Mouse (Mus musculus) embryonic facial prominence, embryonic 13.5 days (tissue): ENCODE data around the gene Lhfp. TPM values are rescaled to one million over a fixed set of nuclear protein-coding genes. Genes with fewer than 3 reads are reported as not detected.

Source experiments
- ATAC-seq: fragments of 200-750 bp; cut with Nextera tagmentation; 2 replicates; pipeline ENCODE4 v1.8.0; 2017; ENCODE audit warnings: low read depth; ENCODE audit not compliant: insufficient number of reproducible peaks, insufficient read depth, low FRiP score, low TSS enrichment
- H3K27ac ChIP-seq: fragments of 300-500 bp; sonication (generic); 2 replicates; pipeline ENCODE4 v1.5.1; 2015; ENCODE audit warnings: moderate library complexity, mild to moderate bottlenecking, inconsistent platforms
- H3K27me3 ChIP-seq: fragments of 300-500 bp; sonication (generic); 2 replicates; pipeline ENCODE4 v1.6.1; 2015; ENCODE audit warnings: mild to moderate bottlenecking, inconsistent platforms
- H3K36me3 ChIP-seq: fragments of 300-500 bp; sonication (generic); 2 replicates; pipeline ENCODE4 v1.6.1; 2015; ENCODE audit warnings: mild to moderate bottlenecking, inconsistent platforms
- H3K4me1 ChIP-seq: fragments of 300-500 bp; sonication (generic); 2 replicates; pipeline ENCODE4 v1.6.1; 2015; ENCODE audit warnings: inconsistent platforms
- H3K4me2 ChIP-seq: fragments of 300-500 bp; sonication (generic); 2 replicates; pipeline ENCODE4 v1.6.1; 2015; ENCODE audit warnings: moderate library complexity, mild to moderate bottlenecking, inconsistent platforms
- H3K4me3 ChIP-seq: fragments of 300-500 bp; sonication (generic); 2 replicates; pipeline ENCODE4 v1.5.1; 2015; ENCODE audit warnings: mild to moderate bottlenecking, inconsistent platforms
- H3K9ac ChIP-seq: fragments of 300-500 bp; sonication (generic); 2 replicates; pipeline ENCODE4 v1.6.1; 2015; ENCODE audit warnings: mild to moderate bottlenecking, inconsistent platforms
- H3K9me3 ChIP-seq: fragments of 300-500 bp; sonication (generic); 2 replicates; pipeline ENCODE4 v1.6.1; 2016; ENCODE audit warnings: inconsistent platforms
- WGBS: fragments of 180-500 bp; shearing (Covaris S2); methylation state at CpG from one replicate; pipeline ENCODE4 v1.1.7; 2015; ENCODE audit warnings: mixed read lengths; 5-methylcytosine and 5-hydroxymethylcytosine counted together
- polyA plus RNA-seq: library from polyadenylated mRNA; unstranded; fragments of >200 nt; fragmentation: Nextera tagmentation; extraction: Ambion mirVana; gene quantifications from 2 replicates; pipeline ENCODE4 v1.2.1, GENCODE M21; 2015

Lhfp gene
- polyA plus RNA-seq = 44.7 and 49.9 TPM in 2 replicates

DNA sequence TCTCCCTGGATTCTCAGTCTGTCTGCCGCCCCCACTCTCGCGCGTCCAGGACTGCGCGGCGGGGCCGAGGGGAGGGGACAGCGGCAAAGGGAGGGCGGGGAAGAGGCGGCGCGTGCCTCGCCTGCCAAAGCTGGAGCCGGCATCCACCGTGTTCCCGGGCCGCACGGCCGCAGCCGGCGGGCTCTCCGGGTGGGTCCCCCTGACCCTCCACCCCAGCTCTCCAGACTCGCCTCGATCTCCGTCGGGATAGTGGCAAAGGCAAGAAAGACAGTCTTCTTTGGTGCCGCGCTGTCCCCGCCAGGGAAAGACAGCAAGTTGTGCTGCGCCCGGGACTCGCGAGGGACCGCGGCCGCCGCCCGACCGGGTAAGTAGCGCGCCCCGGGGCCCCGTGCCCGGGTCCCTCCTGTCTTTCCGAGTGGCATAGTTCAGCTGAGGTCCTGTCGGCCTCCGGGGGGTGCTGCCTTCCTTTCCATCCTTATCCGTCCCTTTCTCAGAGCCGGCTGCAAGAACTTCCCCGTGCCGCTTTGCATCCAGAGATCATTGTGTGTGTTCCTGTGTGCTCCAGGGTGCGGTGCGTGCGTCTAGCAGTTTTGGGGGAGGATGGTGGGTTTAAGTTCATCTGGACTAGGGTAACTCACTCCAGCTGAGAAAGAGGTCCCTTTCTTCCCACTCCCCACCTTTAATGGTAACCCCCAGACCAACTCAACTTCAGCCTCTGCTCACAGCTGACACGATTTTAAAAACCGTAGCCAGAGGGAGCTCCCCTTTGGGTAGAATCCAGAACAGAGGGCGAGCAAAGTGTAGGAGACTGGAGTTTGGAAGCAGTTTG is at the start of gene Lhfp:
TSS of gene Lhfp (plus strand) at position 118 of the 829 bp plus-strand sequence.
- Histone ChIP-seq H3K9me3 (no peaks in the 10 kb centered on the region), H3K36me3 (no peaks in the 10 kb centered on the region), H3K27me3 (peaks cover 32% of the 10 kb centered on the region), H3K4me3 (peak within 1 kb of the TSS; percentile 69), H3K4me2 (peak within 1 kb of the TSS; percentile 88), H3K27ac (peak within 1 kb of the TSS; percentile 75), H3K9ac (peak within 1 kb of the TSS; percentile 83), H3K4me1 (peaks cover 43% of the 10 kb centered on the region)
- WGBS = under 1% methylated on average over 58 of the region's 58 CpGs
- ATAC-seq = peak; percentile 84

DNA sequence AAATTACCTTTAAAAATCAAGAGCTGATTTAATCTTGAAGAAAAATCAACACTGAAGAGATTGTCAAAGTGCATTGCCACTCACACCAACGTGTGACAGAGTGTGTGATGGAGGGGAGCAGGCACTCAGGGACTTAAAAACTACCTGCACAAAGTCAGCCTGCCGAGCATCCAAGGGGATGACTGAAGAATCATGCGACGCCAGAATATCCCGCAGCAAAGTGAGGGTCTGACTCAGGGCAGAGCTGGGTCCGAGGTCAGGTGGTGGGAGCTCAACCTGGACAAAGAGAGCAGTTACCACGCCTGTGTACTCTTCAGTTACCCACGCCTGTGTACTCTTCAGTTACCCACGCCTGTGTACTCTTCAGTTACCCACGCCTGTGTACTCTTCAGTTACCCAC is 48.0 kb upstream of the Lhfp start:
- ATAC-seq = no peak
- H3K36me3 ChIP-seq = peaks cover 65% of the 10 kb centered on the region
- 86% methylated on average over 10 of the region's 10 CpGs for WGBS
- no peaks in the 10 kb centered on the region for H3K9me3 ChIP-seq
- H3K4me1 ChIP-seq = no peaks in the 10 kb centered on the region
- no peak overlapping the region for H3K4me2 ChIP-seq
- H3K27ac ChIP-seq = no peak overlapping the region
- H3K27me3 ChIP-seq = no peaks in the 10 kb centered on the region
- H3K9ac ChIP-seq = no peak overlapping the region
- no peak overlapping the region for H3K4me3 ChIP-seq

DNA sequence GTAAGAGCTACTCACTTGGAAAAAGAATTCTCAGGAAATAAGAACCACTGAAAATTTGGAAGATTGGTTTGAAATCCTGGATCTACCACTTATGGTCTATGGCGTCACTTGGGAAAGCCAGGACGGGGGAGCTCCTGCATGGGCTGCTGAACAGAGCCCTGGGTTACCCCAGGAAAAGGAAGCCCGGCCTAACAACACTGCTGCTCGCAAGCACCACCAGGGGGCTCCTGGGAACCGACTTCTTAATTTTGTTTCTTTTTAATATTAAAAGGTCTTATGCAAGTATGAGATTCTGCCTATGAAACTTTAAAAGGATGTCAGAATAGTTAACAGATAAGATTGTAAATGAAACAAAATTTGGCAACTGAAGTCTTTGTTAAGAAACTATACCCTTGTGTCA is 46.7 kb upstream of the Lhfp start:
- Histone ChIP-seq H3K9me3 (no peaks in the 10 kb centered on the region), H3K9ac (no peak overlapping the region), H3K27me3 (no peaks in the 10 kb centered on the region), H3K36me3 (peaks cover 64% of the 10 kb centered on the region), H3K4me3 (no peak overlapping the region), H3K4me2 (no peak overlapping the region), H3K27ac (no peak overlapping the region), H3K4me1 (no peaks in the 10 kb centered on the region)
- no peak for ATAC-seq
- WGBS = 74% methylated on average over 5 of the region's 5 CpGs

DNA sequence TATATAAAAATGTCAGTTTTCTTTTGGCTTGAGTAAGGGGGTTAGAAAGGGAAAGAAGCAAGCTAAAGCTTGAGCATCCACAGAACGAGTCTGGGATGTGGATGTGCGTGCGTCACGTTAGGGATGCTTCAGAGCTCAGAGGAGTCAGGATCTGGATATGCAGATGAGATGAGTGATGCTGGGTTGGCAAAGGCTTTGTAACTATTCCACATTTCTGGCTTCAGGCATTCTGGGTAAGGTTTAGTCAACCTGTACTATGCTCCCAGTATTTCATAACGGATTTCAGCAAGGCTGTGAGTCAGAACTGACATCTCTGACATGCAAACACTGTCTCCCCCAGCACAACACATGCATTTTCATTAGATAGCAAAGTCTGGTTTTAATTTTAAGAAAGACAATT is 44.7 kb upstream of the Lhfp start:
- WGBS = 88% methylated on average over 5 of the region's 5 CpGs

DNA sequence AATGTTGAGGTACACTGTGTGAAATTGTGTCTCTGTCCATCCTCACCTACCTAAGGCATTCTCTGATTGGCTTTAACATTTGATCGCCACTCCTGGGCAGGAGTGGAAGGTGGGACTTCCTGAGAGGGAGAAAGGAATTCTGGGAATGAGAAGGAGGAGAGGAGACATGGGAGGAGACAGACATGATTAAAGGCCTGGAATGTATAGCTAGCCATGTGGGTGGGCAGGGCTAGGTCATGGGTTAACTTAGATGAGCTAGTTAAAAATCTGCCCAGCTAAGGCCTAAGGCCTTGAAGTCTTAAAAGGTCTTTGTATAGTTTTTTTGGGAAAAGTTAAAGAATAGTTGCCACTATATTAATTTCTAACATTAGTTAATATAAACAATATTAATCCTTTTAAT is 43.9 kb upstream of the Lhfp start:
- no peak overlapping the region for H3K27ac ChIP-seq
- no peaks in the 10 kb centered on the region for H3K9me3 ChIP-seq
- no peak for ATAC-seq
- H3K4me1 ChIP-seq = peaks cover 5% of the 10 kb centered on the region; the same call in 1 of the 2 replicates
- no peaks in the 10 kb centered on the region for H3K27me3 ChIP-seq
- no peak overlapping the region for H3K4me3 ChIP-seq
- H3K36me3 ChIP-seq = peaks cover 66% of the 10 kb centered on the region
- no peak overlapping the region for H3K9ac ChIP-seq
- WGBS = 70% methylated on average over 1 of the region's 1 CpGs
- H3K4me2 ChIP-seq = no peak overlapping the region

More for the DNA sequence above, 44.7 kb upstream of the Lhfp start:
- Histone ChIP-seq H3K36me3 (peaks cover 65% of the 10 kb centered on the region), H3K4me1 (no peaks in the 10 kb centered on the region), H3K4me2 (no peak overlapping the region), H3K27ac (no peak overlapping the region), H3K27me3 (no peaks in the 10 kb centered on the region), H3K9me3 (no peaks in the 10 kb centered on the region), H3K4me3 (no peak overlapping the region), H3K9ac (no peak overlapping the region)
- no peak for ATAC-seq

DNA sequence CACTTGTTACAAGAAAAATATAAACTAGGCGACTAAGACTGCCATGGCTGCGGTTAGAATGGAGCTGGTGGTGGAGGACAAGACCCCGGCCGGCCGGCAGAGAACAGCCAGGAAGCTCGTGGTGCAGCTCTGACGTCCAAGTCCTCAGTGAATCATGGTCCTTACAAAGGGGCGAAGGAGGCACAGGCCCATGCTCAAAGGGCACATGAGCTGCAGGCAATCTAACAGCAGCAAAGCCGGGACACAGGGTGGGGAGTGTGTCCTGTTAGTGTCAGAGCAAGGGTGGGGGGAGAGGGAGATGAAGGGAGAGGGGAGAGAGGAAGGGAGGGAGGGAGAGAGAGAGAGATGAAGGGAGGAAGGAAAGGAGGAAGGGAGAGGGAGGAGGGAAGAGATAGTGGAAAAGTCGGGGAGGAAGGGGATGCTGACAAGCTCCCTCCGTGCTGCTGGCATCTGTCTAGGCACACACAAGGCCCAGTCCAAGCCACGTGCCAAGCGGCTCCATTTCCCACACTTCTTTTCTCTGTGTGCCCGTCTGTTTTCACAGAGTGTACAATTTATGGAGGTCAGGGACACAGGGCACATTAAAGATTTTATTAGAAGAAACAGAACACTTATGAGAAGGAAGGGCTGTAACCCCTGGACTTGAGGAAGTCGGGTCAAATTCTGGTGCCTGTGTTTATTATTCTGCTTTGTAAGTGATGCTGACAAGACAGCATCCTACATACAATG is 42.1 kb upstream of the Lhfp start:
- Histone ChIP-seq H3K9me3 (no peaks in the 10 kb centered on the region), H3K4me1 (peaks cover 6% of the 10 kb centered on the region; the same call in 1 of the 2 replicates), H3K9ac (no peak overlapping the region), H3K4me2 (no peak overlapping the region), H3K36me3 (peaks cover 60% of the 10 kb centered on the region), H3K4me3 (no peak overlapping the region), H3K27ac (no peak overlapping the region), H3K27me3 (no peaks in the 10 kb centered on the region)
- 79% methylated on average over 15 of the region's 15 CpGs for WGBS
- no peak for ATAC-seq

DNA sequence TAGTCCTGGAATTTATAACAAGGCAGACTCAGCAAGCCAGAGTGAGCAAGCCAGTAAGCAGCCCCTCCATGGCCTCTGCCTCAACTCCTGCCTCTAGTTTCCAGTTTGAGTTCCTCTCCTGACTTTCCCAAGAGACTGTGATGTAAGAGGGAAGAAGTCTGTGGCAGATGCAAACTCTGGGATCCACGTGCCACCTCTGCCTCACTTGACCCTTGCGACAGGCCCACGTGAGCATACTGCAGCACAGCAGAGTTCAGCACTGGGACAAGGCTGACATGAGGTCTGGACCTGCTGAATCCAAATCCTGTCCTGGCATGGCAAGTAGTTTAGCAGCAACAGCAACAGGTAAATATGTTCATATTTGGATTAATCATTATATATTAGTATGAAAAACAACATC is 41.3 kb upstream of the Lhfp start:
- peaks cover 57% of the 10 kb centered on the region for H3K36me3 ChIP-seq
- no peak for ATAC-seq

DNA sequence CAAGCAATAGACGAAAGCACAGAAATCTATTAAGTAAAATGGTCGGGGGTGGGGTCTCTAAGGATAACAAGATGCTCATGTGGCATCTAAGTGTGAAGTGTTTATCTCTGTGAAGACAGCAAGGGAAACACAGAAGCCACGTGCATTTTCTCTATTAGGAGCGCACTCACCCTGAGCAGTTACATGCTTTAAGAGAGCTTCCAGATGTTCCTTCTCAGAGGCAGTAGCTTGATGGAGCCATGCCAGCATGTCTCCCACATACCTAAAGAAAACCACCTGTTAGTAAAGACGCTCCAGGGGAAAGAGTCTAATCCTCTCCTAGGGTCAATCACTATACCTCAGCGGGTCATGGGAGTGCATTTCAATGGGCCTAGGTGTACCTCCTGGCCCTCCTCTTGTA is 39.3 kb upstream of the Lhfp start:
- H3K27ac ChIP-seq = no peak overlapping the region
- no peak overlapping the region for H3K4me2 ChIP-seq
- no peak overlapping the region for H3K9ac ChIP-seq
- H3K4me1 ChIP-seq = peaks cover 6% of the 10 kb centered on the region; the same call in 1 of the 2 replicates
- no peaks in the 10 kb centered on the region for H3K9me3 ChIP-seq
- no peaks in the 10 kb centered on the region for H3K27me3 ChIP-seq
- H3K4me3 ChIP-seq = no peak overlapping the region
- peaks cover 54% of the 10 kb centered on the region for H3K36me3 ChIP-seq
- 38% methylated on average over 6 of the region's 6 CpGs for WGBS
- no peak for ATAC-seq

More for the DNA sequence above, 41.3 kb upstream of the Lhfp start:
- WGBS = 86% methylated on average over 3 of the region's 3 CpGs
- no peak overlapping the region for H3K4me3 ChIP-seq
- H3K4me2 ChIP-seq = no peak overlapping the region
- no peak overlapping the region for H3K9ac ChIP-seq
- H3K27me3 ChIP-seq = no peaks in the 10 kb centered on the region
- peaks cover 6% of the 10 kb centered on the region; the same call in 1 of the 2 replicates for H3K4me1 ChIP-seq
- H3K27ac ChIP-seq = no peak overlapping the region
- no peaks in the 10 kb centered on the region for H3K9me3 ChIP-seq

DNA sequence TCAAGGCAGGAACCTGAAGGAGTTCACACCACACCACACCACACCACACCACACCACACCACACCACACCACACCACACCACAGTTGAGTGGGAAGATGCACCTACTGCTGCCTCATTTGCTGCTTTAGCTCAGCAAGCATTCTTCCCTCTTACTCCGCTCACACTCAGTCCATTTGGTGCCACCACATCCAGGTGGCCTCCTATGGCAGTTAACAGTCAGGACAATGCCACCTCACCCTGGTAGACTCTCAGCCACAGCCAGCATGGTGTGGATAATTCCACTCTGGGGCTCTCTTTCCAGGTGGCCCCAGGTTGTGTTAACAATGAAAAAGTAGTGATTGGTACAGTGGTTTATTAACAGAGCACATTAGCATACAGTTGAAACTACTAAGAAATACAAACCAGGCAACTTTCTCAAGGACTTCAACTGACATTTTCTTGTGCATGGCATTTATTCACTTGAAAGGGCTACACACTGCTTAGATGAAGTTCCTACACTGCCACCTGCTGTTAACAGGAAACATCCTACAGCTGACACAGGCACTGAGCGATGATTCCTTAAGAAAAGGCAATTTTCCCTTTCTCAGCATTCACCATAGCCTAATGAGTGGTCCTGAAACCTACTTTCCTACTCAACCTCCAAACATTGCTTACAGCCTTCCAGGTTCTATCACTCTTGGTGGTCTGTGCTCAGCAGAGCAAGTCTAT is 36.8 kb upstream of the Lhfp start:
- no peaks in the 10 kb centered on the region for H3K9me3 ChIP-seq
- H3K4me1 ChIP-seq = peaks cover 6% of the 10 kb centered on the region; the same call in 1 of the 2 replicates
- WGBS = 68% methylated on average over 2 of the region's 2 CpGs
- no peaks in the 10 kb centered on the region for H3K27me3 ChIP-seq
- peaks cover 57% of the 10 kb centered on the region for H3K36me3 ChIP-seq
- no peak overlapping the region for H3K4me2 ChIP-seq
- no peak overlapping the region for H3K27ac ChIP-seq
- no peak overlapping the region for H3K4me3 ChIP-seq
- ATAC-seq = no peak
- H3K9ac ChIP-seq = no peak overlapping the region

DNA sequence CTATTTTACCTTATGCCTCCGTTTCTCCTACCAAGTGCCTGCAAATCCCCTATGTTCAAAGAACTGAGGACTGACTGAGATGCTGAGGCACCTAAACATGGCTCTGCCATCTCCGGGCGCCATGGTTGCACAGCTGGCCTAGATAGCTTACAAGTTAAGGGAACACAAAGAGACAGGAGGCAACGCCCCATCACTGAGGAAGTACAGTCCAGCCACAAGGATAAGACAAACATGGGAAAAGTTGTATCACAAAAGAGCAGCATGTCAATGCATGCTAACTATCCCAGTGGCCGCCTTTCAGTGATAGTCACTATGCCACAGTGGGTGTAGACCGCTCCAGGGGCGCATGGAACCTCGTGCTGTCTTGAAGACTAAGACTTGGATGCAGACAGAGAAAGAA is 33.9 kb upstream of the Lhfp start:
- WGBS = 91% methylated on average over 8 of the region's 8 CpGs
- H3K4me3 ChIP-seq = no peak overlapping the region
- H3K4me2 ChIP-seq = no peak overlapping the region
- H3K36me3 ChIP-seq = peaks cover 42% of the 10 kb centered on the region
- H3K27ac ChIP-seq = no peak overlapping the region
- H3K4me1 ChIP-seq = peaks cover under 1% of the 10 kb centered on the region; the same call in 1 of the 2 replicates
- H3K27me3 ChIP-seq = no peaks in the 10 kb centered on the region
- no peaks in the 10 kb centered on the region for H3K9me3 ChIP-seq
- H3K9ac ChIP-seq = no peak overlapping the region
- ATAC-seq = no peak
